Mouse (Mus musculus) R1 (cell line): ENCODE measurements around the gene Rln3.

Experiments
- DNase-seq: peaks from one replicate; pipeline ENCODE4 v3.0.0-alpha.2; 2018; ENCODE audit warnings: low read depth, low spot score

Gene Rln3

GRCm38 (mm10) chr8:84044900-84045299, at the start of gene Rln3:
TSS of gene Rln3 (minus strand) at chr8:84045000.
- DNase-seq: no peak

DNA sequence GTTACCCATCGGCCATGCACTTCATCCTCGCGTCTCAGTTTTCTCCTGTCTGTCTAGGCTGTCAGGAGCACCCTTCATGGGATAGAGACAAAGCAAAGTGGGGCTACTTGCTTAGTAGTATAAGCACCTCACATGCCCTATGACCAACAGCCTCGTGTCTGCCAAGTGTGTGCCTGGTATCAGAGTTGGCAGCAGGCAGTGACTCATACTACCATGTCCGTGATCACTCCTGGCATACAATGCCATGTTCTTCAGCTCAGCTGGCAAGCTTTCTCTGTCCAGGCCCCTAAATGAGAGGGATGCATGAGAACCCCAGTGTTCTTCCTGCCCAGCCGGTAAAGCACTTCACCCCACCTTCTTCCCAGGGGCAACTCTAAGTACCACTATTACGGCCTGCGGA, 45.8 kb upstream of the Rln3 start:
- DNase-seq: no peak

DNA sequence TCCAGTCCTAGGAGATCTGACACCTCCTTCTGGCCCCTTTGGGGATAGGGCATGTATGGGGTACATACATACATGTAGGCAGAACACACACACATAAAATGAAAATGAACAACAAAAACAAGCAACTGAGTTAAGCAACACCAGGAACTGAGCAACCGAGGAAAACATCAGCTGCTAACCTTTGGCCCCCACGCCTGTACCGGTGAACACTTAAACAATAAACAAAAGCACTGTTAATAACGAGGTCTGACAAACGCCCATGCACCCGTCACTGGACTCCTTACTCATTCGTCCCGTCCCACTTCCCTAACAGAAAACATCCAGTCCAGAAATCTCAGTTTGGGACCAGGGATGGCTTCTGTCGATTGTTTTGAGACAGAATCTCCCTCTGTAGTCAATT, 44.5 kb upstream of the Rln3 start:
- DNase-seq: no peak

GRCm38 (mm10) chr8:84087821-84088220, 43.0 kb upstream of the Rln3 start:
- no peak for DNase-seq

- DNase-seq: no peak
These were observed 42.4 kb upstream of the Rln3 start for GRCm38 (mm10) chr8:84087156-84087555.

GRCm38 (mm10) chr8:84084341-84085115, 39.7 kb upstream of the Rln3 start:
- DNase-seq: peak; percentile 42

DNA sequence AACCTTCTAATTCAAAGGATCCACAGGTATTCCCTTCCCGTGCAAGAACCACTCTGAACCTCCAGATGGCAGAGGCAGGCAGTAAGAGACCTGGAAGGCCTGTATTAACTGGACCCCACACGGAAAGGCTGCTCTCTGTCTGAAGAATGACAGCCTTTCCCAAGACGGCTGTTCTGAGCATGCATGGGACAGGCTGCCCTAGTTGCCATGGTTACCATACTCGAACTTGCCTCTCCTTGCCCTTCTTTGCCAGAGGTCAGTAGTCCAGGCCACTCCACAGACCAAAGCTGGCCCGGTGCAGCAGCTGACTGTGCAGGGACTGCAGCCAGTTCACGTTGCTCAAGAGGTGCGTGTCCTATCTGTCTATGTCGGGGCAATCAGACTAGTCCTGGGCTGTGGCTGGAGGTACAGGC, 39.0 kb upstream of the Rln3 start:
- DNase-seq: peak; percentile 78

GRCm38 (mm10) chr8:84079206-84079605, 34.4 kb upstream of the Rln3 start:
- no peak for DNase-seq

- DNase-seq: no peak
These were observed 32.0 kb upstream of the Rln3 start for GRCm38 (mm10) chr8:84076849-84077248.

- no peak for DNase-seq
These were observed 31.6 kb upstream of the Rln3 start for GRCm38 (mm10) chr8:84076412-84076811.

- DNase-seq: no peak
These were observed 28.6 kb upstream of the Rln3 start for GRCm38 (mm10) chr8:84073230-84073976.

GRCm38 (mm10) chr8:84072321-84072720, 27.5 kb upstream of the Rln3 start:
- DNase-seq: no peak

GRCm38 (mm10) chr8:84071921-84072320, 27.1 kb upstream of the Rln3 start:
- no peak for DNase-seq

GRCm38 (mm10) chr8:84070667-84071066, 25.9 kb upstream of the Rln3 start:
- no peak for DNase-seq

- DNase-seq: no peak
These were observed 25.4 kb upstream of the Rln3 start for GRCm38 (mm10) chr8:84070241-84070640.

DNA sequence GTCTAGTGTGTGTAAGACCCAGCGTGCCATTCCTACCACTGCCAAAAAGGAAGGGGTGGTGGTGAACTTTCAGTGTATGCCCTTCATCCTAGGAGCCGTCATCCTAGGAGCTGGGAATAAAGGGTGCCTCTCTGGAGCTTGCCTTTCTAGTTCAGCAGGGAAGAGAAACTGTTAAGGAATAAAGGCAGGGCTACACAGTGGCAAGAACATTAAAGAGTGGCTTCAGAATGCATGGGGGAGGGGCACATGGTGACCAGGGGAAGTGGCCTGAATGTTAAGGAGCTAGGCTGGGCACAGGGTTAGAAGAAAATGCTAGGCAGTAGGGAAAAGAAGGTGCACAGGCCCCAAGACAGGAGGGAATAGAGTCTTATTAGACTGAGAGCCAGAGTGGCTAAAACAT, 24.9 kb upstream of the Rln3 start:
- no peak for DNase-seq

- DNase-seq: no peak
These were observed 24.4 kb upstream of the Rln3 start for GRCm38 (mm10) chr8:84069169-84069568.

- no peak for DNase-seq
These were observed 23.7 kb upstream of the Rln3 start for GRCm38 (mm10) chr8:84068316-84069035.

- DNase-seq: no peak
These were observed 23.1 kb upstream of the Rln3 start for GRCm38 (mm10) chr8:84067911-84068310.

GRCm38 (mm10) chr8:84067047-84067573, 22.3 kb upstream of the Rln3 start:
- peak; percentile 90 for DNase-seq

DNA sequence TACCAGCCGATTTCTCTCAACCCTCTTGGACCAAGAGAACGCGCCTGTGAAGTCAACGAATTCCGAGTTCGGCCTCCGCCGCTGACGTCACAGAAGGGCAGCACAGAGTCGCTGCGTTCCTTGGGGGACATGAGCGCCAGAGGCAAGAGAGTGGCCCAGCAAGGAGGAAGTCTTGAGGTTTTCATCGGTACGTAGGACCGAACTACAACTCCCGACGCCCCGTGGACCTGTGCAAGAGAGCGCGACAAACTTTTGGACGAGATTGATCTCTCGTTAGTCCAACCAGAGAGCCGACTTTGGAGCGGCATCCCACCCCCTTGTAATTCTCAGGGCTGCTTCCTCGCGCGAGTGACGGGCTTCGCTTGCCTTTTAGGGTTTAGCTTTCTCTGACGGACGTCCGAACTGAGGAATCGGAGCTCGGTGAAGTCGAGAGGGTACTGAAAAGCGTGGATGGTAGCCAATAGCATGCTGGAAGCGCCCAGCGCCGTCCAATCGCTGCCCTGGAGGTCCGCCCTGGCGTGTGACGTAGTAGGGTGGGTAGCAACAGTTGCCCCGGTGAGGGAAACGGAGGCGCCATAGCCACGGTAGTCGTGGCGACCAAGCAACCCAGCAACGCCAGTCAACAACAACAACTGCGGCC, 21.6 kb upstream of the Rln3 start, which contains the start of gene Rfx1:
Rfx1 (plus strand) TSS at position 544 of the 640 bp plus-strand sequence.
- peak; percentile 100 for DNase-seq
